Mouse (Mus musculus) kidney, embryonic 15.5 days (tissue): ENCODE measurements at regions not wholly inside any gene's neighbourhood (a gene's known extent, or its start where the extent isn't known, plus 50 kb on each side); places are given as distances from the start of the nearest gene placed in this dataset.
"Not testable (repeated sequence)": the region's sequence is repeated elsewhere in the genome, so short reads cannot be mapped to it uniquely, and the experiment has no call there.

Experiments
- ATAC-seq: fragments of 200-750 bp; cut with Nextera tagmentation; replicated peaks from 2 replicates; pipeline ENCODE4 v1.8.0; 2017; ENCODE audit warnings: moderate TSS enrichment; ENCODE audit not compliant: low FRiP score
- H3K27ac ChIP-seq: fragments of 300-500 bp; sonication (generic); 2 replicates; pipeline ENCODE4 v1.5.1; 2015; ENCODE audit warnings: mild to moderate bottlenecking, inconsistent platforms
- H3K27me3 ChIP-seq: fragments of 300-500 bp; sonication (generic); 2 replicates; pipeline ENCODE4 v1.6.1; 2015; ENCODE audit warnings: inconsistent platforms
- H3K36me3 ChIP-seq: fragments of 300-500 bp; sonication (generic); 2 replicates; pipeline ENCODE4 v1.6.1; 2015; ENCODE audit warnings: inconsistent platforms
- H3K4me1 ChIP-seq: fragments of 300-500 bp; sonication (generic); 2 replicates; pipeline ENCODE4 v1.6.1; 2015; ENCODE audit warnings: inconsistent platforms
- H3K4me2 ChIP-seq: fragments of 300-500 bp; sonication (generic); 2 replicates; pipeline ENCODE4 v1.6.1; 2015; ENCODE audit warnings: moderate library complexity, mild to moderate bottlenecking, inconsistent platforms
- H3K4me3 ChIP-seq: fragments of 300-500 bp; sonication (generic); replicated peaks from 2 replicates; pipeline ENCODE4 v1.5.1; 2015; ENCODE audit warnings: mild to moderate bottlenecking, inconsistent platforms
- H3K9ac ChIP-seq: fragments of 300-500 bp; sonication (generic); 2 replicates; pipeline ENCODE4 v1.6.1; 2015; ENCODE audit warnings: mild to moderate bottlenecking, inconsistent platforms
- H3K9me3 ChIP-seq: fragments of 300-500 bp; sonication (generic); replicated peaks from 2 replicates; pipeline ENCODE4 v1.6.1; 2016; ENCODE audit warnings: inconsistent platforms
- WGBS: fragments of 180-500 bp; shearing (Covaris S2); methylation state at CpG from one replicate; pipeline ENCODE4 v1.1.7; 2015; ENCODE audit warnings: mixed read lengths; 5-methylcytosine and 5-hydroxymethylcytosine counted together

- WGBS, result 87% methylated on average over 8 of the region's 8 CpGs
- not testable (repeated sequence) for H3K4me1 ChIP-seq, ATAC-seq, H3K27ac ChIP-seq, H3K4me2 ChIP-seq, H3K36me3 ChIP-seq, H3K4me3 ChIP-seq, H3K27me3 ChIP-seq, H3K9ac ChIP-seq
- peaks cover 57% of the 10 kb centered on the region for H3K9me3 ChIP-seq
These were observed 59.0 kb upstream of the Btbd35f25 start for GRCm38 (mm10) chrX:31775937-31776336.

- Histone ChIP-seq H3K27me3 (no peaks in the 10 kb centered on the region), H3K36me3 (no peaks in the 10 kb centered on the region), H3K27ac (no peak overlapping the region), H3K4me3 (no peak overlapping the region), H3K4me2 (no peak overlapping the region), H3K4me1 (no peaks in the 10 kb centered on the region), H3K9ac (no peak overlapping the region), H3K9me3 (peaks cover 54% of the 10 kb centered on the region)
- WGBS, result 92% methylated on average over 3 of the region's 3 CpGs
- ATAC-seq, result 0 out of 2 replicates have a peak, but pooled peaks have one; percentile 36
These were observed 58.3 kb upstream of the Btbd35f25 start for GRCm38 (mm10) chrX:31775255-31775654.
